Mouse (Mus musculus): Measurements from ENCODE around the gene Slc26a10. TPM values are rescaled to one million over a fixed set of nuclear protein-coding genes. Genes with fewer than 3 reads are reported as not detected.
"Not testable (repeated sequence)": the region's sequence is repeated elsewhere in the genome, so short reads cannot be mapped to it uniquely, and the experiment has no call there.

The Slc26a10 gene
- polyA plus RNA-seq, 1 experiment from 2014 or later = 1.4 TPM

- no peaks in the 10 kb centered on the region for H3K27me3 ChIP-seq (replicated peaks; ENCODE audit: control insufficient read depth, insufficient read depth, low read length)
- H3K4me3 ChIP-seq (ENCODE audit: low read length) = no peak overlapping the region
- no peaks in the 10 kb centered on the region for H3K36me3 ChIP-seq (ENCODE audit: control insufficient read depth, insufficient read depth, low read length)
- no peak overlapping the region for H3K4me2 ChIP-seq (ENCODE audit: low read length)
- no peaks in the 10 kb centered on the region for H3K4me1 ChIP-seq (ENCODE audit: control insufficient read depth, insufficient read depth, low read depth, low read length)
- over 99% methylated on average over 7 of the region's 7 CpGs for WGBS
- H3K27ac ChIP-seq (ENCODE audit: low read depth, low read length) = no peak overlapping the region
- ATAC-seq = no peak
- H3K9ac ChIP-seq (ENCODE audit: low read depth, low read length) = no peak overlapping the region
- no peaks in the 10 kb centered on the region for H3K9me3 ChIP-seq (ENCODE audit: control insufficient read depth, low read length)
Observed at GRCm38 (mm10) chr10:127153323-127153722, 27.1 kb downstream of the Slc26a10 start.

DNA sequence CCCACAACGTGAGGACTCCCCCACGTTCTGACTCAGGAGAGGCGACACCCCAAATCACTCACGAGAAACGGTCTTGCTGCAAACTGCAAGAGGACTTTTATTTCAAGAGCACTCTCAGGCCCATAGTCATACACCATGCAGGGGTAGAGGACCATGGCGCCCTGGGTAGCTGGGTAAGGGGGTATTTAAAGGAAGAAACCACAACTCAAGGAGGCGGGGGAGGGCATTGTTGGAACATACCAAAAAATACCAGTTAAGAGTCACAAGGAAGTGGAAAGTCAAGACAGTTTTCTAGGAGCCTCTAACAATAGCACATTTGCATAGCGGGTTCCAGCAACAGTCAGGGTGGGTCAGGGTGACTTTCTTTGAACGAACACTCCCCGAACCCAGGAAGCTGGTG, 27.9 kb downstream of the Slc26a10 start:
- H3K4me2 ChIP-seq (ENCODE audit: low read length); ATAC-seq; H3K9me3 ChIP-seq (ENCODE audit: control insufficient read depth, low read length); H3K36me3 ChIP-seq (ENCODE audit: control insufficient read depth, insufficient read depth, low read length); H3K4me3 ChIP-seq (ENCODE audit: low read length); H3K4me1 ChIP-seq (ENCODE audit: control insufficient read depth, insufficient read depth, low read depth, low read length); H3K9ac ChIP-seq (ENCODE audit: low read depth, low read length); H3K27ac ChIP-seq (ENCODE audit: low read depth, low read length); H3K27me3 ChIP-seq (replicated peaks; ENCODE audit: control insufficient read depth, insufficient read depth, low read length): not testable (repeated sequence)
- WGBS = 87% methylated on average over 10 of the region's 10 CpGs

- 91% methylated on average over 3 of the region's 3 CpGs for WGBS
- H3K9ac ChIP-seq (ENCODE audit: low read depth, low read length); H3K9me3 ChIP-seq (ENCODE audit: control insufficient read depth, low read length); H3K4me1 ChIP-seq (ENCODE audit: control insufficient read depth, insufficient read depth, low read depth, low read length); H3K4me3 ChIP-seq (ENCODE audit: low read length); ATAC-seq; H3K27me3 ChIP-seq (replicated peaks; ENCODE audit: control insufficient read depth, insufficient read depth, low read length); H3K27ac ChIP-seq (ENCODE audit: low read depth, low read length); H3K36me3 ChIP-seq (ENCODE audit: control insufficient read depth, insufficient read depth, low read length); H3K4me2 ChIP-seq (ENCODE audit: low read length): not testable (repeated sequence)
Observed at GRCm38 (mm10) chr10:127151233-127151632, 29.2 kb downstream of the Slc26a10 start.

DNA sequence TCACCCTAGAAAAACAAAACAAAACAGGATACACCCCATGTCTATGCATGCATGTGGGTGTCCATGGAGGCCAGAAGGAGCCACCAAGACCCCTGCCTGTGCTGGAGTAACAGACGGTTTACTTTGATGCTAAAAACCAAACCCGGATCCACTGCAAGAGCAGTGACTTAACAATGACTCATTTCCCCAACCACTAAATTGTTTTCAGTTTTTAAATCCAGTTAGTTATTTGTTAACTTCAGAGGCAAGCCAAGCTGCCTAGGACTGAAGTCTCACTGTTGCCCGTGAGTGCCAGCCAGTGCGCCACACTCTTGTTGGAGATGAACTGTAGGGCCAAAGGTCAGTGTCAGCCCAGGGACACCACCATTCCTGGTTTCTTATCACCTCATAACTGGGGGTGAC, 30.0 kb downstream of the Slc26a10 start:
- Histone ChIP-seq H3K4me1 (ENCODE audit: control insufficient read depth, insufficient read depth, low read depth, low read length) (no peaks in the 10 kb centered on the region), H3K9ac (ENCODE audit: low read depth, low read length) (no peak overlapping the region), H3K4me3 (ENCODE audit: low read length) (no peak overlapping the region), H3K27ac (ENCODE audit: low read depth, low read length) (no peak overlapping the region), H3K9me3 (ENCODE audit: control insufficient read depth, low read length) (no peaks in the 10 kb centered on the region), H3K27me3 (replicated peaks; ENCODE audit: control insufficient read depth, insufficient read depth, low read length) (no peaks in the 10 kb centered on the region), H3K4me2 (ENCODE audit: low read length) (no peak overlapping the region), H3K36me3 (ENCODE audit: control insufficient read depth, insufficient read depth, low read length) (no peaks in the 10 kb centered on the region)
- no peak for ATAC-seq
- WGBS = 82% methylated on average over 4 of the region's 4 CpGs

GRCm38 (mm10) chr10:127147135-127147534, 33.3 kb downstream of the Slc26a10 start:
- WGBS = 70% methylated on average over 6 of the region's 6 CpGs
- Histone ChIP-seq H3K9me3 (ENCODE audit: control insufficient read depth, low read length) (no peaks in the 10 kb centered on the region), H3K4me2 (ENCODE audit: low read length) (no peak overlapping the region)

GRCm38 (mm10) chr10:127145303-127145702, 35.1 kb downstream of the Slc26a10 start:
- H3K4me1 ChIP-seq (ENCODE audit: control insufficient read depth, insufficient read depth, low read depth, low read length) = no peaks in the 10 kb centered on the region
- no peaks in the 10 kb centered on the region for H3K27me3 ChIP-seq (replicated peaks; ENCODE audit: control insufficient read depth, insufficient read depth, low read length)
- H3K36me3 ChIP-seq (ENCODE audit: control insufficient read depth, insufficient read depth, low read length) = no peaks in the 10 kb centered on the region
- no peak overlapping the region for H3K4me2 ChIP-seq (ENCODE audit: low read length)
- no peak overlapping the region for H3K4me3 ChIP-seq (ENCODE audit: low read length)
- H3K27ac ChIP-seq (ENCODE audit: low read depth, low read length) = no peak overlapping the region
- WGBS = 90% methylated on average over 5 of the region's 5 CpGs
- ATAC-seq = no peak
- no peaks in the 10 kb centered on the region for H3K9me3 ChIP-seq (ENCODE audit: control insufficient read depth, low read length)
- no peak overlapping the region for H3K9ac ChIP-seq (ENCODE audit: low read depth, low read length)

More at GRCm38 (mm10) chr10:127147135-127147534, 33.3 kb downstream of the Slc26a10 start:
- Histone ChIP-seq H3K36me3 (ENCODE audit: control insufficient read depth, insufficient read depth, low read length) (no peaks in the 10 kb centered on the region), H3K27ac (ENCODE audit: low read depth, low read length) (no peak overlapping the region), H3K9ac (ENCODE audit: low read depth, low read length) (no peak overlapping the region), H3K27me3 (replicated peaks; ENCODE audit: control insufficient read depth, insufficient read depth, low read length) (no peaks in the 10 kb centered on the region), H3K4me1 (ENCODE audit: control insufficient read depth, insufficient read depth, low read depth, low read length) (no peaks in the 10 kb centered on the region), H3K4me3 (ENCODE audit: low read length) (no peak overlapping the region)
- no peak for ATAC-seq

DNA sequence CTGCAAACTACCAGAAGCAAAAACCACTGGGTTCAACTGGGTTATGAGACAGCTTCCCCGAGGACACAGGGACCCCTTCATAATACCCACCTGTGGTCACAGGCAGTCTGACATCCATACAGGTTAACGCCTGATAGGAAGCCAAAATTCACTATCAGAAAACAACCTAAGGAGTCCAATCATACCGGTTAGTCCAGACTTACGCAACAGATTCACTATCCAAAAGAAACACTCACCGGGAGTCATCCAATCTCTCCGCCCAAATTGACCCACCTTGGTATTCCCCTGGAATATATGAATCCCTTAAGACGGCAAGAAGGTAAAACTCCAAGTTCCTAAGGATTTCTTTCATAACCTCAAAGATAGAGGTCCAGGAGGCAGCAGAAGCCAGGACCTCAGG, 35.9 kb downstream of the Slc26a10 start:
- H3K9ac ChIP-seq (ENCODE audit: low read depth, low read length) = no peak overlapping the region
- H3K36me3 ChIP-seq (ENCODE audit: control insufficient read depth, insufficient read depth, low read length) = no peaks in the 10 kb centered on the region
- ATAC-seq = no peak
- no peaks in the 10 kb centered on the region for H3K4me1 ChIP-seq (ENCODE audit: control insufficient read depth, insufficient read depth, low read depth, low read length)
- 90% methylated on average over 7 of the region's 7 CpGs for WGBS
- H3K27ac ChIP-seq (ENCODE audit: low read depth, low read length) = no peak overlapping the region
- no peaks in the 10 kb centered on the region for H3K9me3 ChIP-seq (ENCODE audit: control insufficient read depth, low read length)
- no peak overlapping the region for H3K4me2 ChIP-seq (ENCODE audit: low read length)
- no peak overlapping the region for H3K4me3 ChIP-seq (ENCODE audit: low read length)
- no peaks in the 10 kb centered on the region for H3K27me3 ChIP-seq (replicated peaks; ENCODE audit: control insufficient read depth, insufficient read depth, low read length)

GRCm38 (mm10) chr10:127143228-127143627, 37.2 kb downstream of the Slc26a10 start:
- Histone ChIP-seq H3K27ac (ENCODE audit: low read depth, low read length) (no peak overlapping the region), H3K4me3 (ENCODE audit: low read length) (no peak overlapping the region), H3K4me1 (ENCODE audit: control insufficient read depth, insufficient read depth, low read depth, low read length) (no peaks in the 10 kb centered on the region), H3K4me2 (ENCODE audit: low read length) (no peak overlapping the region), H3K9me3 (ENCODE audit: control insufficient read depth, low read length) (no peaks in the 10 kb centered on the region), H3K9ac (ENCODE audit: low read depth, low read length) (no peak overlapping the region), H3K36me3 (ENCODE audit: control insufficient read depth, insufficient read depth, low read length) (no peaks in the 10 kb centered on the region), H3K27me3 (replicated peaks; ENCODE audit: control insufficient read depth, insufficient read depth, low read length) (no peaks in the 10 kb centered on the region)
- no peak for ATAC-seq
- 83% methylated on average over 8 of the region's 8 CpGs for WGBS

DNA sequence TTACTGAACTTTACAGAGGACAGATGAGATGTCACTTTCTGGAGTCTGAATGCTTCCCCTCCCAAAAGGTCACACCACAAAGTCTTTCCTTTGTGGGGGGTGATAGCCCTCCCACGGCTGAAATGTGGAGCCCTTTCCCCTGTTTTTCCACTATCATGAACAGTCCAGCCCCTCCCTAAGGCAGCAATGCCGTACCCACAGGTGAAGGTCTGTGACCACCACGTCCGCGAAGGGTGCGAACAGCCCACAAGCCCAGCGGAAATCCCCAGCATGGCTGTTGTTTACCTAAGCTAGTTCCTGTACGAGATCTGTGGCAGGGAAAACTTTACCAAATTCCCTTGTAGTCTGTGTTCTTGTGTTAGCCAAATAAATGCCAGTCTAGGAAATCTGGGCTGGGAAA, 38.9 kb downstream of the Slc26a10 start:
- no peaks in the 10 kb centered on the region for H3K9me3 ChIP-seq (ENCODE audit: control insufficient read depth, low read length)
- H3K4me3 ChIP-seq (ENCODE audit: low read length) = no peak overlapping the region
- no peak overlapping the region for H3K9ac ChIP-seq (ENCODE audit: low read depth, low read length)
- WGBS = 83% methylated on average over 8 of the region's 8 CpGs
- H3K27me3 ChIP-seq (replicated peaks; ENCODE audit: control insufficient read depth, insufficient read depth, low read length) = no peaks in the 10 kb centered on the region
- ATAC-seq = no peak
- H3K4me1 ChIP-seq (ENCODE audit: control insufficient read depth, insufficient read depth, low read depth, low read length) = no peaks in the 10 kb centered on the region
- H3K27ac ChIP-seq (ENCODE audit: low read depth, low read length) = no peak overlapping the region
- H3K4me2 ChIP-seq (ENCODE audit: low read length) = no peak overlapping the region
- no peaks in the 10 kb centered on the region for H3K36me3 ChIP-seq (ENCODE audit: control insufficient read depth, insufficient read depth, low read length)

DNA sequence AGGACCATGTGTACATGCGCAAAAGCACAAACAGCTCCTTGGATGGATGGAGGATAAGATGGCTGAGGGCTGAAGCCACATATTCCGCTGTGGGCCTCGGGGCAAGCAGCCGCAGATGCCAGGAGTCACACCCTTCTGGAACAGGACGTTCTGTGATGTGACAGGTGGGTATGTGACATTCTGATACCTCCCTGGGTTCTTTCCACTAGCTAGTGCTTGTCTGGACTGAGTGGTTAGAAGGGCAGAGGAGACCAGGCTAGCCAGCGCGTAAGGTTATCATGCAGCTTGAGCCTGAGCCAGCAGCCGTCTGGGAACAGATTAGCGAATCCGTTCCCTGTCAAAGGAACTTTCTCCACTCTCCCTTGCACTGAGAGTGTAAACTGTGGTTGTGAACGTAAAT, 39.5 kb downstream of the Slc26a10 start:
- no peak overlapping the region for H3K9ac ChIP-seq (ENCODE audit: low read depth, low read length)
- H3K27ac ChIP-seq (ENCODE audit: low read depth, low read length) = no peak overlapping the region
- H3K4me3 ChIP-seq (ENCODE audit: low read length) = no peak overlapping the region
- no peaks in the 10 kb centered on the region for H3K27me3 ChIP-seq (replicated peaks; ENCODE audit: control insufficient read depth, insufficient read depth, low read length)
- H3K4me1 ChIP-seq (ENCODE audit: control insufficient read depth, insufficient read depth, low read depth, low read length) = no peaks in the 10 kb centered on the region
- 90% methylated on average over 11 of the region's 11 CpGs for WGBS
- H3K36me3 ChIP-seq (ENCODE audit: control insufficient read depth, insufficient read depth, low read length) = no peaks in the 10 kb centered on the region
- no peak for ATAC-seq
- no peak overlapping the region for H3K4me2 ChIP-seq (ENCODE audit: low read length)
- H3K9me3 ChIP-seq (ENCODE audit: control insufficient read depth, low read length) = no peaks in the 10 kb centered on the region
